Mouse (Mus musculus) megakaryocyte, adult 5-6 weeks (primary cell): Measurements from ENCODE around the gene Ino80. TPM values are rescaled to one million over a fixed set of nuclear protein-coding genes. Genes with fewer than 3 reads are reported as not detected.

Experiments
- ATAC-seq: 2 replicates; pipeline ENCODE4 v1.8.0; 2016; ENCODE audit warnings: mild to moderate bottlenecking, inconsistent platforms; ENCODE audit not compliant: poor library complexity, severe bottlenecking
- total RNA-seq, 2 experiments: library from RNA; stranded (forward) in 1 of 2; stranded (reverse) in 1 of 2; fragments of 153-499, 151-499 nt in 1 of 2; fragments of 221-1000, 200-1000 nt in 1 of 2; gene quantifications; 2 replicates each; pipeline versions ENCODE4 v1.2.3 to v1.2.4; 2015 to 2017

The Ino80 gene
- total RNA-seq, 2 experiments from 2014 or later, result 18.6 to 22.0 TPM

GRCm38 (mm10) chr2:119461028-119461427 lies 16.5 kb downstream of the Ino80 start:
- ATAC-seq, result no peak

GRCm38 (mm10) chr2:119454558-119454957 lies 22.9 kb downstream of the Ino80 start:
- ATAC-seq, result no peak

- peak; percentile 93 for ATAC-seq
Observed at GRCm38 (mm10) chr2:119436988-119437387, 40.5 kb downstream of the Ino80 start.

- no peak for ATAC-seq
Observed at GRCm38 (mm10) chr2:119436467-119436866, 41.0 kb downstream of the Ino80 start.

- ATAC-seq, result peak; percentile 76
Observed at GRCm38 (mm10) chr2:119413819-119414218, 63.7 kb downstream of the Ino80 start.

- ATAC-seq, result no peak
Observed at GRCm38 (mm10) chr2:119411674-119412073, 65.8 kb downstream of the Ino80 start.

GRCm38 (mm10) chr2:119411016-119411415 lies 66.5 kb downstream of the Ino80 start:
- ATAC-seq, result no peak

- ATAC-seq, result no peak
Observed at GRCm38 (mm10) chr2:119408733-119409132, 68.8 kb downstream of the Ino80 start.

- ATAC-seq, result no peak
Observed at GRCm38 (mm10) chr2:119408278-119408677, 69.2 kb downstream of the Ino80 start.

GRCm38 (mm10) chr2:119399313-119399712 lies 78.2 kb downstream of the Ino80 start:
- no peak for ATAC-seq

- ATAC-seq, result no peak
Observed at GRCm38 (mm10) chr2:119398665-119399064, 78.8 kb downstream of the Ino80 start.

GRCm38 (mm10) chr2:119398252-119398651 lies 79.2 kb downstream of the Ino80 start:
- no peak for ATAC-seq

GRCm38 (mm10) chr2:119389992-119390391 lies 87.5 kb downstream of the Ino80 start:
- ATAC-seq, result no peak

- no peak for ATAC-seq
Observed at GRCm38 (mm10) chr2:119388266-119388665, 89.2 kb downstream of the Ino80 start.

GRCm38 (mm10) chr2:119379455-119379854 lies 98.0 kb downstream of the Ino80 start:
- no peak for ATAC-seq

- ATAC-seq, result no peak
Observed at GRCm38 (mm10) chr2:119377826-119378225, 99.7 kb downstream of the Ino80 start.

- ATAC-seq, result no peak
Observed at GRCm38 (mm10) chr2:119377286-119377685, 100.2 kb downstream of the Ino80 start.

- ATAC-seq, result no peak
Observed at GRCm38 (mm10) chr2:119370116-119370515, 107.4 kb downstream of the Ino80 start.

GRCm38 (mm10) chr2:119367346-119367745 lies 110.1 kb downstream of the Ino80 start:
- ATAC-seq, result no peak

- ATAC-seq, result no peak
Observed at GRCm38 (mm10) chr2:119364969-119365368, 112.5 kb downstream of the Ino80 start.

- peak; percentile 36 for ATAC-seq
Observed at GRCm38 (mm10) chr2:119359721-119360291, 117.7 kb downstream of the Ino80 start.

GRCm38 (mm10) chr2:119358249-119358648 lies 119.2 kb downstream of the Ino80 start:
- ATAC-seq, result peak; percentile 38

- ATAC-seq, result peak; percentile 76
Observed at GRCm38 (mm10) chr2:119356805-119357204, 120.7 kb downstream of the Ino80 start.
